Mouse (Mus musculus) ovary, postnatal 36 days (tissue): ENCODE measurements around the gene Syt1.
A peak's percentile ranks its signal among the peaks of the same experiment; 100 is the strongest.

Experiments used
- DNase-seq: peaks from one replicate; pipeline ENCODE4 v3.0.0; 2022; ENCODE audit warnings: low spot score, mixed read lengths

The Syt1 gene

DNA sequence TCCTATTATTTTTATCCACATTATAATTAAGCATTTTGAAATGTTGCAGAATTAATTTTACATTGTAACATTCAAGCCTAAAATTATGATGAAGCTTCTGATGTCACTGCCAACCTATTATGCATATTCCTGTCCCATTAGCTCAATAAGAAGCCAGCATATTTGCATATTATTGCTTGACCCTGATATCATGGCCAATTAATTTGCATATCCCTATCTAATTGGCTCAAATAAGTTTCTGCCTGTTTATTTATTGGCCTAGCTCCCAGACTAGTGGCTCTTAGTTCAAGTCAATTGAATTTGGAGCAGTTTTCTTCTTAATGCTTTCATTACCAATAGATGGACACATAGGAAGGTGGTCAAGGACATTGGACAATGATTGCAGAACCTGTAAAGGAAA lies 433.2 kb downstream of the Syt1 start:
- no peak for DNase-seq

- no peak for DNase-seq
These were observed 438.0 kb downstream of the Syt1 start for GRCm38 (mm10) chr10:108572764-108573163.

DNA sequence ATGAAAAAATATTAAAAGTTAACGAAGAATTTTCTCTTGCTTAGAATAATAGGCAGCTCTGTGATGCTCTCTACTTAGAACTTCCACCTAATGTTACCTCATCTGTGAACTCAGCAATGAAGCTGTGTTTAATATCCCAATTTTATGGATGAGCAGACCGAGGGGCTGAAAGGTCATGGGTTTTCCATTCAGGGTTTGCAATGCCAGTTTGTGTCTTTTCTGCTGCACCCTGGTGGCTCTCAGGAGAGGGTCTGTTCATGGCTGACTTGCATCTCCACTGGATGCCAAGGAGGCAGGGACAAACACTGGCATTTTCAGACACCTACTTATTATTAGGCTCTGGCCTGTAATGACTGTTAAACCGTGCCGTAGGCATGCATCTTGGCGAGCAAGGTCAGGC lies 439.7 kb downstream of the Syt1 start:
- DNase-seq, result no peak

GRCm38 (mm10) chr10:108569568-108570139 lies 441.1 kb downstream of the Syt1 start:
- no peak for DNase-seq

DNA sequence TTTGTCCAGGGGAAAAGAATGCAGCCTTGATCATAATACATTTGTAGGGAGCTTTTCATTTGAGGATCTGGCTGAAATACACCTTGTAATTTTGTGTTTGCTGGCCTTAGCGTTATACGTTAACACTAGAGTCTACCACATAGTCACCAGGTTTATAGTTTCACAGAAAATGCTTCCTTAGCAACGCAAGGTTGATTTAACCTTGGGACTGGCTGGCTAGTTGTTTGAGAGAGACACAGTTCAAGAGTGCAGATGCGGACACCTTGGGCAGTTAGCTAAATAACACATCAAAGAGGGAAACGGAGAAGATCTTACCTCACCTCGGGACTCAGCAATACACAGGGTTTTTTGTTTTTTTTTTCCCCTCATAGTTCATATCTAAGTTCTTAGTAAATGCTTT lies 441.9 kb downstream of the Syt1 start:
- no peak for DNase-seq

DNA sequence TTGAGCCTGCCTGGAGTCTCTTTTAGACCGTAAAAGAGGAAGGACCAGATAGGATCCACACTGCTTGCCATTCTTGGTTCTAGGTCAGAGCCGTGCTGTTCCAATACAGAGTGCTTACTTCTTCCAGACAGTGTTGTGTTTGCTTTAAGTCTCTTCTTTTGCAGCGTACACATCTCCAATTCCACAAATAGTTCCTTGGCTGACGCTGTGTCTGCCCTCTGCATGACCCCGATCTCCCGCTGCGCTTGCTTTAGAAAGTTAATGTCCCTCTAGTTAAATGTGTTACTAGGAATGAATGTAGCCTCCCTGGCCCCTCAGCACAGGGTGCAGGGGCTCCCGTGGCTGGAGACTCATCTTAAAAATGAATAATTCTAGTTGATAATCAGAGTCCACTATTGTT lies 442.6 kb downstream of the Syt1 start:
- no peak for DNase-seq

- DNase-seq, result no peak
These were observed 443.3 kb downstream of the Syt1 start for GRCm38 (mm10) chr10:108567456-108567855.

DNA sequence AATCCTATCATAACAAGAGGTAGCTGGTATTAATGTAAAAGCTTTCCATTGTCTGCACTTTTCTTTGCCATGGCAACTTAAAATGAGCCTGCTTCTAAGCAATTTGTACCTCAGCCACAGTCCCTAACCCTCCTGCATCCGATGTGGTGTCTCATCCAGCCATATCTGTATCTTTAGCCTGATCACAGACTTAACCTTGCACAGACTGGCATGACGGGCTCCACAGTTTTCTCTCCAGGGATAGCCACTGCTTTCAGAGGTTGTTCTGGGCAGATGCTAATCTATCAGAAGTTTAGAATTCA lies 451.2 kb downstream of the Syt1 start:
- no peak for DNase-seq

DNA sequence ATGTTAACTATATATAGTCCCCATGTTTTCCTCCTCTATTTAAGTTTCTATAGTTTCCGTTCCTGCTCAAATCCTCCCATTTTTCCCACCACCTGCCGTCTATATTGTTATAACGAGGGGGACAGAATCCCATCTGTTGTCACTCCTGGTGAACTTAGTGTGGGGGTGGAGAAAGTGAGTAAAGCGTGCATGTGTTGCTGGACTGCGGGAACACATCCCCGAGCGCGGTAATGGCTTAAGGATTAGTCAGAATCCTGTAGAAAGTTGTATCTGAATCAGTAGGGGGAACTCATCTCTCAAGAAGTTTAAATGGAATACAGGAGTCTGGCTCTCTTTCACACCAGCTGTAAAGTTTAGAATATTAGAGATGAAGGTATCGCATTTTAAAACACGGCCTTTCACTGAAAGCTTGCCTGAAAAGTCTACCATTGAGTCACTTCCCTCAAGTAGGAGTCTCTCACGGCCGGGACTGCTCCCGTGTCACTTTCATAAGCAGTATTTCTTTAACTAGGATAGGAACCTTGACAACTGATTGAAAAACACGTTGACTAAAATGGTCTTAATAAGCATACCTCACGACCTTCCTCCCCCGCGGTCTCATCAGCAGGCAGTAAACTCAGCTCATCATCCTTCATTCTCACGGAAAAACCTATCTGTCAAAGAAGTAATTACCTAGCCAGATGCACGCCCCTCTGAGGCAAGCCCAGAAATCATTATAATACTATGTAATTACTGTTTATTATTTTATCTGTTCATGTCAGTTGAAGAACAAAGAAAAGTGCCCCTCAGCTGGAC lies 451.8 kb downstream of the Syt1 start:
- DNase-seq, result no peak

DNA sequence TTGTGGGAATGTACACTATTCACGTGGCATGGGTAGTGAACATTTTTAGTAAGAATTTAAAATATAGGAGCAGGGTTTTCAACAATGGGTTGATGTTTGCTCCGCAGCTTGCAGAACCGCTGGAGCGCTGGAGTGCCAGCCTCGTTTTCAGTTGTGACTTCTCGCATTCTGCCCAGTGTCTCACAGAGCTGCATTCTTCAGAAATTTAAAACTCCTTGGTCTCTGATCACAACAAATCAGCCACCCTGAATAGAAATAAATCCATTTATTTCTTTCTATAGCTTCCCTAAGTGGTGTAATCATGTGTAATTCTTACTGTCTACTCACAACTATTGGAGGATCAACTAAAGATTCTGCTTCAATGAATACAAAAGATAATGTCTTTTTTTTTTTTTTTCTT lies 458.2 kb downstream of the Syt1 start:
- DNase-seq, result no peak

DNA sequence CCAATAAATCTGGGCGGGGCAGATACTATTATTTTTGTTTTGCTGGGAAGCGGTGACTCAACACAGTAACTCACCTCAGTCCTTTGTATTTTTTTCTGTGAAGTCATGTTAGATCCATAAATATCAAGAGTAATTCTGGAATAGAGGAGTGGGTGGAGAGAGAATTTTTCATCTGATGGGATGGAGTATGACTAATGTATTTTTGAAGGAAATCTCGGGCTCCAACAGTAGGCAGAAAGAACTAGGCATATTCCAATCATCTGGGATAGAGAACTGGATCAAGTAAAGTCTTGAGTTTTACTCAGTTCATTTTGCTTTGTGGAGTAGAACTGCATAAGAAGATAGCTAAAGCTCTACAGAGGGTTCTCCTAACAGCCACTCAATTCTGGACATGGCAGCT lies 465.1 kb downstream of the Syt1 start:
- no peak for DNase-seq

- DNase-seq, result no peak
These were observed 469.2 kb downstream of the Syt1 start for GRCm38 (mm10) chr10:108541555-108541954.

- DNase-seq, result no peak
These were observed 472.2 kb downstream of the Syt1 start for GRCm38 (mm10) chr10:108538546-108538945.

GRCm38 (mm10) chr10:108537641-108538040 lies 473.1 kb downstream of the Syt1 start:
- peak; percentile 59 for DNase-seq

DNA sequence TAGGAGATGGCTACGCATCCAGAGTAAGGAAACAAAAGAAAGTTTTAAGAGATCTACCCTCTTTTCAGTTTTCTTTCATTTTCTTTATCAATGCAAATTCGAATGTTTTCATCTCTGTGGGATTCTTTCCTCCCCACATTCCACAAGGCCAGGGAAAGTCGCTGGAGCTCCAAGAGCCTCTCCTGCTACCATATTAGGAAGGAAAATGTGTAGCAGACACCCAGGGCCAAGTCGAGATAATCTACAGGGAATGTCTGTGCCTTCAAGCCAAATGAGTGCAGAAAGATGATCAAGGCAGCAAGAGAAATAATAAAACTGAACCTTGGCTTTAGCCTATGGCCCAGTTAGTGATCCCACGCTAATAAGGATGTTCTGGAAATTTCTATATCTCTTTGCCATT lies 474.9 kb downstream of the Syt1 start:
- DNase-seq, result no peak

DNA sequence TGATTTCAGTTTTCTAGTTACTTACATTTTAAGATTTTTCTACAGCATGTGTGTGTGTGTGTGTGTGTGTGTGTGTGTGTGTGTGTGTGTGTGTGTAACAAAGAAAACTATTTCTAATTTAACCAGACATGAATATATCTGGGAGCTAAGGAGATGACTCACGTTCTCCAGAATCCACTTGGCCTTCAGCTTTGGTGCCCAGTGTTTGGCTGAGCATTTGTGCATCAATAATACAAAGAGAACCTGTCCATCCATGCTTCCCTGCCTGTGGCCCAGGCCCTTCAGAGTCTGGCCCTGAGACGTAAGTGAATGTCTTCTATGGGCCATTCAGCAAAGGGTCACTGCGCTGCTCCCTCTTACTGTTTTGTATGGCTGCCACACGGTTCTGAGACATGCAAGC lies 476.7 kb downstream of the Syt1 start:
- no peak for DNase-seq

DNA sequence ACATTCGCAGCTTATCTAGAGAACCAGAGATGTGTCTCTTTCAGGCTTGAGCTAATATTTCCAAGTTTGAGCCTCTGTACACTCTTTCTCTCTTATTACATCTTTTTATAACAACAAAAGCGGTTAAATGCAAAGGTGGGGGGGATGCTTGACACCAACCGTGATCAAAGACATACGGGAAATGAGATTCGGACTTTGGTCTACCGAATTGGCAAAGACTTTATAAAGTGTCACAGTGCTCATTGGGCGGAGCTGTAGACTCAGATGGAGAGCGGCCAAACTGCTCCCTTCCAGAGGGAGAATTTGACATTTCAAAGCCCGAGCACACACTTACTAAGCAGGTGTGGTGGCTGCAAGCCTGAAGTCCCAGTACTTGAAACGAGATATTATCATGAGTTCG lies 477.9 kb downstream of the Syt1 start:
- DNase-seq, result no peak

- no peak for DNase-seq
These were observed 478.5 kb downstream of the Syt1 start for GRCm38 (mm10) chr10:108532283-108532682.

GRCm38 (mm10) chr10:108531641-108532040 lies 479.1 kb downstream of the Syt1 start:
- no peak for DNase-seq

DNA sequence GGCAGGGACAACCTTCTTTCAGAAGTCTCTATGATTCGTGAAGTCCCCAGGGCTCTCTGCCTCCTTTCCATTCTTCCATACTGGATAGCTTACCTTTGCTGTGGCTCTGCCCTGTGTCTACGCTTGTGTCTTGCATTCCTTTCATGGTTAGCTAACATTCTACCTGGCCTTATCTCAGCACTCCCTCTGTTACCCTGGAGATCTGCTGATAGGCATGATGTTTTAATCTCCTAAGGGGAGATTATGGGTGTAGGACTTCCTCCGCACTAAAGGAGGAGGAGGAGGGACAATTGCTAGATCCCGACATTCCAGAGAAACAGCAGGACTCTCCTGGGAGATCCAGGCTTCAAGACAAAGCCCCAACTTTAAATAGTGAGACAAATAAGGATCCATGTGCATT lies 479.7 kb downstream of the Syt1 start:
- no peak for DNase-seq

GRCm38 (mm10) chr10:108528338-108528737 lies 482.4 kb downstream of the Syt1 start:
- DNase-seq, result no peak

DNA sequence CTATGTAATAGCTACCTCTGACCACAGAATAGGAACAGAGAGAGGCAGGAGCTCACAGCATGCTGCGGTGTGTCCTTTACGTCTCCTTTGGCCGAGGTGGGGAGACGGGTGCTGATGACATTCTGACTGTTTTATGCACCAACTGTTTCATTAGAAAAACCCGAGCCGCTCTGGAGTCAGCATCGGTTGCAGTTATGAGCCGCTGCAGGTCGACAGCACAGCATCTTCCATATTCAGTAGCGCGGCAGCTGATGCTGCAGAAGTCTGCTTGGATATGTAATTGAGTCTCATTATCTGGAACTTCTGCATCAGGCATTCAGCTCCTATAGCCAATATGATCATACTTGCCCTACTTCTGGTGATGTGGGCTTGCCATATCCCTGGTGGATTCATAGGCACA lies 485.3 kb downstream of the Syt1 start:
- DNase-seq, result no peak

DNA sequence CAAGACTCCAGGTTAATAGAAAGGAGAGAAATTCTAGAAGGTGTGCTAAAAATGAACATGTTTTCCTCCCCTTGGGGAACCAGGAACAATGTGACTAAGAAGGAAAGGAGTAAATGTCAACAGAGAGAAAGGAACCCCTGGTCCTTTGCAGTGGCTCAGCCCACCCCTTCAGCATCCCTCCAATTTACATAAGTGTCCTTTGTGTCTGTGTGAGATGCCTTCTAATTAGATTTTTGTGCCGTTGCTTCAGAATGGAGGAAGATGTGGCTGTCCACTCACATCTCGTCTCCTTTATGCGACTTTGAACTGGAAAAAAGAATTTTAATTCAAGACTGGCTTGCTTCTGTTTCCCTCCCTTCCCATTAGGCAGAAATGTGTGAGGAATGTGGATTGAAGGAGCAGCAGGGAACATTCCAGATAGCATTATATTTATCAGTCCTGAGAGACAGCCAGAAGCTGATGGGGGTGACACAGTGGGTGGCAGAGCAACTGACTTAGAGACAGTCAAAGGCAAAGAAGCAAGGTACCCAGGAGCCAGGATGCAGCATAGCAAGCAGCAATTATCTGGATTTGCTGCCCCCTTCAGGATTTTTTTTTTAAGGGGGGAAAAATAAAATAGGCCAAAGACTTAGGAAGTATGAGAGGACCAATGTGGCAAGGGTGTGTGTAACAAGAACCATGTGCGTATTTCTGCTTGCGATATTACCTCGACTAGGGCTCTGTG lies 486.3 kb downstream of the Syt1 start:
- no peak for DNase-seq

DNA sequence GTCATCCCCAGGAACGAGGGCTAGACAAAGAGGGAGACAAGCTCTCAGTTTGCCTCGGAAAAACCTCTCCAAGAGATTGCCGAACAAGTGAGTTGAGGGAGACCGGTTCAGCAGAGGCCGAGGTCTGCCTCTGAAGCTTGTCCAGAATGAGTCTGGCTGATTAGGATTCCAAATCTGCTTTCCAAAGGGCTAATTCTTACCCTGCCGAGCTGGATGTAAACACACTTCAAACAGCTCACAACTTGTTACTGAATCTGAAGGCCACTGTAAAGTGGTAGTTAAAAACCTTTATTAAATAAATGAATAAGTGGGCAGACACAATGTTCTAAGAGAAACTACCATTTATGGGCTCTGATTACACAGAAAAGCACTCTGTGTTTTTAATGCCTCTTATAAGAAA lies 491.6 kb downstream of the Syt1 start:
- no peak for DNase-seq
